Mouse (Mus musculus) frontal cortex, adult 2 months (tissue): Measurements from ENCODE around the gene P4htm. TPM values are rescaled to one million over a fixed set of nuclear protein-coding genes. Genes with fewer than 3 reads are reported as not detected.
A peak's percentile ranks its signal among the peaks of the same experiment; 100 is the strongest.
"Not testable (repeated sequence)": the region's sequence is repeated elsewhere in the genome, so short reads cannot be mapped to it uniquely, and the experiment has no call there.

Source experiments
- DNase-seq, 2 experiments: peaks; one replicate each; pipeline ENCODE4 v3.0.0; 2022; ENCODE audit warnings: low spot score in 1 of 2; ENCODE audit errors: extremely low spot score in 1 of 2
- polyA plus RNA-seq: library from polyadenylated mRNA; depleted of rRNA; stranded (reverse); fragments of >200 nt; gene quantifications from 2 replicates; pipeline ENCODE4 v1.2.3, GENCODE M21; 2012; rRNA removed

Gene P4htm
- 105 TPM in 2 replicates for polyA plus RNA-seq

DNA sequence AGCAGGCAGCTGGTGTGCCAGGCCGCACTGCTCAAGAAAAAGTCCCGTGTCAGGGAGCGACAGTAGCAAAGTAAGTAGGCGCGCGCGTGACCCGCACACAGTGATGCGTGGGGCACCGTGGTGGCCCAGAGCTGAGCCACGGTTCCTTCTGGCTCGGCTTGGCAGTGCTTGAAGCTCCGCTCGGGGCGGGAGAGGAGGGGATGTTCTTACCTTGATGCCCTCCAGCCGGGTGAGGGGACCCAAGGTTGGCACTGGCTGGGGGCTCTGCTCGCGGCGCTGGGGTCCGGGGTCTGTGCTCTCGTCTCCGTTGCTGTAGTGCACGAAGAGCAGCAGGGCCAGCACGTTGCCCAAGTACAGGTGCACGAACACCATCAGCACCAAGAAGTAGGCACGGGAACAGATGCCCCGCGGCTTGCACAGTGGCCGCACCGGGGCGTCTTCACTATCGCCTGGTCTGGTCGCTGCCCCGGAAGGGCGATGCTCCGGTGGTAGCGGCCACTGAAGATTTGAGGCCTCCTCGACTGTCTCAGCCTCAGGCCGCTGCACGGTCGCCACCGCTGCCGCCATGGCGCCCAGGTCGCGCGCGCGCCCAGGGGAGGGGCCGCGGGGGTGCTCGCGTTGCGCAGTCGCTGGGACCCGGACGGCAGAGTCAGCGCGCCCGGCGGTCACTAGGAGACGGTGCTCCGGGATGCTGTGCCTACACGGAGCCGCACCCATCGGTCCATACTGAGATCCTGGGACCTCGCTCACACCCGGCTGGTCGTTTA, at the start of gene P4htm:
TSS of gene P4htm (minus strand) at position 670 of the 767 bp plus-strand sequence.
- DNase-seq: peak in 1 of 2 experiments; percentile 80

- no peak for DNase-seq
These were observed 42.4 kb upstream of the P4htm start for GRCm38 (mm10) chr9:108639825-108640224.

GRCm38 (mm10) chr9:108635415-108635814, 37.9 kb upstream of the P4htm start:
- no peak for DNase-seq

- peak in 1 of 2 experiments; percentile 30 for DNase-seq
These were observed 36.4 kb upstream of the P4htm start for GRCm38 (mm10) chr9:108633846-108634245.

DNA sequence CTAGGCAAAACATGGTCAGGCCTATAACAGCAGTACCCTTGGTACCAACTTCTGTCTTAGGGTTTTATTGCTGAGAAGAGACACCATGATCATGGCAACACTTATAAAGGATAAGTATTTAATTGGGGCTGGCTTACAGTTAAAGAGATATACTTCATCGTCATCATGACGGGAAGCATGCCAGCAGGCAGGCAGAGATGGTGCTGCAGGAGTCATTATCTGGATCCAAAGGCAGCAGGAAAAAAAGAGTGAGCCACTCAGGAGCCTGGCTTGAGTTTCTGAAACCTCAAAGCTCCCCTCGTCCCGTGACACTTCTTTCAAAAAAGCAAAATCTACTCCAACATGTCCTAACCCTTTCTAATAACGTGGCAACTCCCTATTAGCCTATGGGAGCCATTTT, 34.9 kb upstream of the P4htm start:
- DNase-seq: no peak

GRCm38 (mm10) chr9:108631631-108632256, 34.3 kb upstream of the P4htm start:
- no peak for DNase-seq

DNA sequence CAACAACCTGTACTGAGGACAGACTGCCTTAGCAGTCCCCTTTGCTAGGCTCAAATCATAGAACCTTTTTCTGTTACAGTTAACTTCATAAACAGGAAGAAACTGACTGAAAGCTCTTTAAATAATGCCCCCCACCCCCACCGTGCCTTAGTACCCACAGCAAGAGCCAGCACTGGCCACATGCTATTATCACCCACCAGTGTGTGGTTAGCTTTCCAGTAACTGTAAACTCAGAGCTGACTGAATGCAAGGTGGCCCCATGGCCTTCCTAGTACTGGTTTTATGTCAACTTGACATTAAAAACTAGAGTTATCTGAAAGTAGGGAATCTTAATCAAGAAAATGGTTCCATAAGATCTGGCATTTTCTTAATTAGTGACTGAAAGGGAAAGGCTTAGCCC, 33.2 kb upstream of the P4htm start:
- DNase-seq: no peak

GRCm38 (mm10) chr9:108628141-108628540, 30.7 kb upstream of the P4htm start:
- no peak for DNase-seq

DNA sequence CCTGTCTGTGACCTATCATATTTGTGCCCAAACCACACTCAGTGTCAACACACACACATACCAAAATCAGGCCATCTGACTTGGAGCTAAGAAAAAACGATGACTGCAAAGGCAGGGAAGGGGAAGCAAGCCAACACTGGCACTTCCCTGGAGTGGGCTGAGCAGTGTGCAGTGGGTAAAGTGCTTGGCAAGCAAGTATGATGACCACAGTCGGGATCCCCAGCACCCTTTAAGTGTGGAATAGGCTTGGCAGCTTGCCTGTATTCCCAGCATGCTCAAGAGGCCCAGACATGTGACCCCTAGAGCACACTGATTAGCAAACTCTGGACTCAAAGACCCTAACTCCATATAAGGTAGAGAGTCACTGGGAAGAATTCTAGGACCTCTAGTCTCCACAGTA, 29.0 kb upstream of the P4htm start:
- no peak for DNase-seq

GRCm38 (mm10) chr9:108617301-108617700, 19.8 kb upstream of the P4htm start:
- DNase-seq: no peak

GRCm38 (mm10) chr9:108611488-108611887, 14.0 kb upstream of the P4htm start:
- peak in 1 of 2 experiments; percentile 70 for DNase-seq

DNA sequence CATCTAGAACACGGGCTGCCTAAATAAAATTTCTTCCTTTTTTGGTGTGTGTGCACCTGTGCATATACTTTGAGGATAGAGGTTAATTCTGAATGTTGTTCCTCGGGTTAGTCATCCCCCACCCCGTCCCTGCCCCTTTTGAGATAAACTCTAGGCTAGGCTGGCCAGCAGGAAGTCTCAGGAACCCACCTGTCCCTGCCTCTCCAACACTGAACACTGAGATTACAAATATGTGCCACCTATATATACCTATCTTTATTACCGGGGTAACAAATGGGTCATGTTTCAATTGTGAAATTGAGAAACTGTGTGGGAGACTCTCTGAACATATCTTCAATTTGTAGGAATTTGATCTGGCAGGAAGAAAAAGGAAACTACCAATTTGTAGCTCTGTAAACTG, 11.4 kb upstream of the P4htm start:
- DNase-seq: no peak

- not testable (repeated sequence) for DNase-seq
These were observed 10.5 kb upstream of the P4htm start for GRCm38 (mm10) chr9:108607929-108608328.

- no peak for DNase-seq
These were observed 4.5 kb upstream of the P4htm start for GRCm38 (mm10) chr9:108601986-108602385.

DNA sequence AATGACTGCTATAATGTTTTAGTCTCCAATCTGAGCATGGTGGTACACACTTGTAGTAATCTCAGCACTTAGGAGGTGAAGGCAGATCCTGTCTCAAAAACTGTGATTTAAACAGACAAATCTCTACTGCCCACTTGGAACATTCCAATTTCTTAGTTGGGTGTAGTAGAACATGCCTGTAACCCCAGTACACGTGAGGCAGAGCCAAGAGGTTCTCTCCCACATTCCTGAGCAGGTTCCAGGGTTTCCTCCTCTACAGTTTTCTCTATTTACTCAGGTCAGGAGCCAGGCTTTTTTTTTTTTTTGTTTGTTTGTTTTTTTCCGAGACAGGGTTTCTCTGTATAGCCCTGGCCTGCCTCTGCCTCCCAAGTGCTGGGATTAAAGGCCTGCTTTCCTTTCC, 2.5 kb upstream of the P4htm start:
- DNase-seq: no peak

DNA sequence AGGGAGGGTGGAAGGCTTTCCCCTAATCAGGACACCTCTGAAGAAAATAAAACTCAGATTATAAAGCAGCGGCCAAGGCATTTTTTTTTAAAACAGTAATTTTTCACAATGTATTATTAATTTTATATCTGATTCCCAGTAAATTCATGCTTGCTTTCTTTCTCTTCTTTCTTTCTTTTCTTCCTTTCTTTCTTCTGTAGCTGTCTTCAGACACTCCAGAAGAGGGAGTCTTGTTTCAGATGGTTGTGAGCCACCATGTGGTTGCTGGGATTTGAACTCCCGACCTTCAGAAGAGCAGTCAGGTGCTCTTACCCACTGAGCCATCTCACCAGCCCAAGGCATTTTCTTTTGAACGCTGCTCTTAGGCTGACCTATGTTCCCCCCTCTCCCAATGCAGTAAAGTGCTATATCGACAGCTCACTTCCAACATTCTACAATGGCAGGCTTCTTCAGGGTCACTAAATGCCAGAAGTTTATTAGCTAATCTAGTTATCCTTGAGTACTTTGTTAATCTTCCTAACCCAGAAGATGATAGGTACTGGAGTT, 1.6 kb upstream of the P4htm start:
- DNase-seq: no peak

- DNase-seq: no peak
These were observed 3.1 kb downstream of the P4htm start for GRCm38 (mm10) chr9:108594354-108594753.

DNA sequence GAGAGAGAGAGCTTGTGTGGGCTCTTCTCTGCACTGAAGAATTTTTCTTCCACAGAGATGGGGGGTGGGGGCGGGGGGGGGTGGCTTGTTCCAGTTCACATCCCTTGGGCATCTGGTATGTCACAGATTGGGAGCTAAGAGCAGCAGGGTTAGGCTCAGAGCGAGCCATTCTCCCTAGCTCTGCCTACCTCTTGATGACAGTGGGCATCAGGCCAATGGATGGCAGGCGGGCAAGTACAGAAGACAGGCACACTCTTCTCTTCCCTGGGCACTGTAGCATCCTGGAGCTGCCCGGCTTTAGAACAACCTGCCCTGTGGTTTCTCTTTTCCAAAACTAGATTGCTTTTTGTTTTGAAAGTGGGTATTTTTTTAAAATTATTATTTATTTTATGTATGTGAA, 6.0 kb downstream of the P4htm start:
- no peak for DNase-seq

- DNase-seq: no peak
These were observed 8.2 kb downstream of the P4htm start for GRCm38 (mm10) chr9:108589229-108589628.

- peak; percentile 90 to 93 for DNase-seq
These were observed 9.8 kb downstream of the P4htm start for GRCm38 (mm10) chr9:108587571-108588180.

- no peak for DNase-seq
These were observed 18.1 kb downstream of the P4htm start for GRCm38 (mm10) chr9:108579344-108579690.
